In the genomic region with DNA sequence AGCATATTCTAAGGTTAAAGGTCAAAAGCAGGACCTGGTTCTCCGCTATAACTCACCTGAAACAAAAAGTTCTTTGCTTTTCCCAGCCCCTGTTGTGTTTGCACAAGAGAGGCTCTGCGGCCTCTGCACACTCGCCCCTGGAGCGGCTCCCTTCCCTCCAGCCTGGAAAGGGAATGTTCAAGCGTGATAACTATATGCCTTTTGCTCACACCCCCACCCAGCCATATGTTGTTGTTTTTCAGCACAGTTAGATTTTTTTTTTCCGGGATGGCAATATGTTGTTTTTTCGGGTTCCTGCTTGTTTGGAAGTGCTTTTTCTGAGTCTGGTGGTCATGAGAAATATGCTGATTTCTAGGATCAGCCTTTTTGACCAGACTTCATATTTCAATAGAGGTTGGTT, we compare ENCODE assay signal across 14 mouse cellular contexts.
DNase-seq lines count a peak whose midpoint lies in the region; ATAC-seq and TF ChIP-seq lines count a peak whose summit lies in the region.
"Had no signal": no experiment of that assay in that cellular context is flagged by ENCODE, and none has a peak within 500 bp of the region (broad histone marks: within the 10 kb centered on the region; RNA-seq: fewer than 3 reads in every experiment).

No protein-coding gene starts in this region.

- WGBS in forebrain, embryonic 13.5 days, result 78% methylated on average over 7 of the region's 7 CpGs
- 88% methylated on average over 7 of the region's 7 CpGs for WGBS in forebrain, embryonic 10.5 days
- WGBS in midbrain, postnatal 0 days, result 84% methylated on average over 7 of the region's 7 CpGs

- no peak for TF ChIP-seq CTCF in midbrain, postnatal 0 days (IDR thresholded peaks at IDR 0.05)

- DNase-seq in forebrain, embryonic 10.5 days (ENCODE audit: extremely low spot score, low spot score), result no peak
- peak; percentile 26 for DNase-seq in cerebellum, adult 9-10 months
- DNase-seq in layer of hippocampus, adult 9-11 months, result peak; percentile 45
- peak; percentile 51 for DNase-seq in right cerebral cortex, postnatal 25 days
- DNase-seq in neural tube, embryonic 10.5 days (ENCODE audit: extremely low spot score, low spot score), result no peak
- no peak for DNase-seq in midbrain, postnatal 0 days (ENCODE audit: low spot score)
- no peak for DNase-seq in embryo, embryonic 10 days (ENCODE audit: low spot score)
- DNase-seq: gastrocnemius, postnatal 10 days; heart, postnatal 36 days had no signal

- no peak overlapping the region for H3K4me3 ChIP-seq in forebrain, embryonic 13.5 days
- no peak overlapping the region for H3K4me3 ChIP-seq in forebrain, embryonic 10.5 days
- no peak overlapping the region for H3K4me3 ChIP-seq in midbrain, postnatal 0 days (ENCODE audit: low read depth, low read length)
- H3K4me3 ChIP-seq: heart, embryonic 10.5 days; limb, embryonic 12.5 days had no signal

- H3K27me3 ChIP-seq in forebrain, embryonic 13.5 days, result no peaks in the 10 kb centered on the region
- no peaks in the 10 kb centered on the region for H3K27me3 ChIP-seq in forebrain, embryonic 10.5 days (ENCODE audit: poor library complexity, severe bottlenecking)
- H3K27me3 ChIP-seq in midbrain, postnatal 0 days (ENCODE audit: insufficient read depth, low read length), result no peaks in the 10 kb centered on the region
- H3K27me3 ChIP-seq: limb, embryonic 12.5 days had no signal

- H3K4me1 ChIP-seq in forebrain, embryonic 13.5 days, result no peaks in the 10 kb centered on the region
- no peaks in the 10 kb centered on the region for H3K4me1 ChIP-seq in forebrain, embryonic 10.5 days
- H3K4me1 ChIP-seq in midbrain, postnatal 0 days (ENCODE audit: insufficient read depth, low read length), result no peaks in the 10 kb centered on the region
- H3K4me1 ChIP-seq: heart, embryonic 10.5 days; limb, embryonic 12.5 days had no signal

- H3K9ac ChIP-seq in forebrain, embryonic 13.5 days, result no peak overlapping the region
- H3K9ac ChIP-seq in midbrain, postnatal 0 days (replicated peaks; ENCODE audit: low read length, poor library complexity, severe bottlenecking), result no peak overlapping the region
- H3K9ac ChIP-seq: limb, embryonic 12.5 days; liver, postnatal 0 days had no signal

- no peaks in the 10 kb centered on the region for H3K36me3 ChIP-seq in forebrain, embryonic 13.5 days (ENCODE audit: poor library complexity, severe bottlenecking)
- H3K36me3 ChIP-seq in forebrain, embryonic 10.5 days (replicated peaks), result no peaks in the 10 kb centered on the region
- H3K36me3 ChIP-seq in midbrain, postnatal 0 days (ENCODE audit: insufficient read depth, low read length), result no peaks in the 10 kb centered on the region
- H3K36me3 ChIP-seq: heart, embryonic 10.5 days; limb, embryonic 12.5 days had no signal

- peak; percentile 86 for ATAC-seq in forebrain, embryonic 13.5 days
- no peak for ATAC-seq in midbrain, postnatal 0 days (ENCODE audit: low FRiP score)
- ATAC-seq: liver, postnatal 0 days had no signal

- peak overlapping the region; percentile 15; the same call in 1 of the 2 replicates for H3K27ac ChIP-seq in forebrain, embryonic 13.5 days
- no peak overlapping the region for H3K27ac ChIP-seq in forebrain, embryonic 10.5 days
- no peak overlapping the region for H3K27ac ChIP-seq in midbrain, postnatal 0 days (ENCODE audit: low read depth, low read length)
- H3K27ac ChIP-seq: heart, embryonic 10.5 days; kidney, postnatal 0 days; limb, embryonic 12.5 days had no signal

- H3K9me3 ChIP-seq in forebrain, embryonic 13.5 days (replicated peaks), result no peaks in the 10 kb centered on the region
- no peaks in the 10 kb centered on the region for H3K9me3 ChIP-seq in forebrain, embryonic 10.5 days
- no peaks in the 10 kb centered on the region for H3K9me3 ChIP-seq in midbrain, postnatal 0 days (ENCODE audit: low read length)
- H3K9me3 ChIP-seq: heart, embryonic 10.5 days; limb, embryonic 12.5 days had no signal

- H3K4me2 ChIP-seq in forebrain, embryonic 13.5 days, result no peak overlapping the region
- no peak overlapping the region for H3K4me2 ChIP-seq in midbrain, postnatal 0 days (ENCODE audit: low read depth, low read length, poor library complexity, severe bottlenecking)
- H3K4me2 ChIP-seq: limb, embryonic 12.5 days had no signal

Comparison
In these comparisons a context has a peak if more than half of its experiments do, and no peak if none do; other contexts are left out.
1. DNase-seq: peak in cerebellum, adult 9-10 months (single experiment), layer of hippocampus, adult 9-11 months (single experiment) and right cerebral cortex, postnatal 25 days (single experiment); none in forebrain, embryonic 10.5 days (single experiment), neural tube, embryonic 10.5 days (single experiment), midbrain, postnatal 0 days (single experiment) and embryo, embryonic 10 days (single experiment).